Mouse (Mus musculus): ENCODE data around the gene Otud7b. TPM values are rescaled to one million over a fixed set of nuclear protein-coding genes. Genes with fewer than 3 reads are reported as not detected.

Otud7b gene
- total and polyA plus RNA-seq, 2 experiments from 2014 or later, result 9.0 to 10.1 TPM

- Histone ChIP-seq H3K4me2 (ENCODE audit: low read depth, low read length) (no peak overlapping the region), H3K36me3 (ENCODE audit: insufficient read depth, low read length) (no peaks in the 10 kb centered on the region), H3K27ac (no peak overlapping the region), H3K4me1 (ENCODE audit: insufficient read depth, low read length) (no peaks in the 10 kb centered on the region), H3K4me3 (ENCODE audit: low read length) (no peak overlapping the region), H3K27me3 (ENCODE audit: insufficient read depth, low read length) (no peaks in the 10 kb centered on the region), H3K9me3 (ENCODE audit: low read length) (no peaks in the 10 kb centered on the region), H3K9ac (replicated peaks; ENCODE audit: low read length) (no peak overlapping the region)
- DNase-seq (ENCODE audit: low spot score), result no peak
- TF ChIP-seq CTCF (IDR thresholded peaks at IDR 0.05; ENCODE audit: low read depth), result no peak
- 56% methylated on average over 15 of the region's 15 CpGs for WGBS
- no peak for ATAC-seq
Observed at GRCm38 (mm10) chr3:96082714-96083508, 21.4 kb upstream of the Otud7b start.

GRCm38 (mm10) chr3:96084146-96084755 lies 20.1 kb upstream of the Otud7b start:
- no peak overlapping the region for H3K9ac ChIP-seq (replicated peaks; ENCODE audit: low read length)
- no peak overlapping the region for H3K4me2 ChIP-seq (ENCODE audit: low read depth, low read length)
- no peaks in the 10 kb centered on the region for H3K9me3 ChIP-seq (ENCODE audit: low read length)
- 76% methylated on average over 10 of the region's 10 CpGs for WGBS
- H3K36me3 ChIP-seq (ENCODE audit: insufficient read depth, low read length), result no peaks in the 10 kb centered on the region
- no peaks in the 10 kb centered on the region for H3K4me1 ChIP-seq (ENCODE audit: insufficient read depth, low read length)
- ATAC-seq, result no peak
- DNase-seq (ENCODE audit: low spot score), result no peak
- no peak overlapping the region for H3K4me3 ChIP-seq (ENCODE audit: low read length)
- no peak overlapping the region for H3K27ac ChIP-seq
- no peaks in the 10 kb centered on the region for H3K27me3 ChIP-seq (ENCODE audit: insufficient read depth, low read length)
- TF ChIP-seq CTCF (IDR thresholded peaks at IDR 0.05; ENCODE audit: low read depth), result no peak

DNA sequence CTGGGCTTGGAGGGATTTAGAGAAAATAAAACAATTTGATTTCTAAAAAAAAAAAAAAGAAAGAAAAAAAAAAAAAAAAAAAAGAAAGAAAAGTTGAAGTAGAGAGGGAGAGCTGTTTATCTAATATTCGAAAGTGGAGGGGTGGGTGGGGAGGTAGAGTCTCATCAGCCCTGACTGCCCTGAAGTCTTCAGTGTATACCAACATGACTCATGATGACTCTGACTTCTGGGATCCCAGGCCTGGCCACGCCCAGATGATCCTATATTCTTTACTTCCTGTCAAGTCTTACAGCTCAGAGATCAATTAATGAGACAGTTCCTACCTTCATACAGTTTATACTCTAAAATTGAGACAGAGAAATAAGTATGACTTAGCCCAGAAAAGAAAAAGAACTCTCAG lies 17.1 kb upstream of the Otud7b start:
- H3K4me1 ChIP-seq (ENCODE audit: insufficient read depth, low read length), result no peaks in the 10 kb centered on the region
- H3K27ac ChIP-seq, result no peak overlapping the region
- H3K9ac ChIP-seq (replicated peaks; ENCODE audit: low read length), result no peak overlapping the region
- WGBS, result 77% methylated on average over 2 of the region's 2 CpGs
- no peak for TF ChIP-seq CTCF (IDR thresholded peaks at IDR 0.05; ENCODE audit: low read depth)
- H3K4me3 ChIP-seq (ENCODE audit: low read length), result no peak overlapping the region
- no peaks in the 10 kb centered on the region for H3K27me3 ChIP-seq (ENCODE audit: insufficient read depth, low read length)
- ATAC-seq (no peak), DNase-seq (ENCODE audit: low spot score) (no peak)
- no peaks in the 10 kb centered on the region for H3K9me3 ChIP-seq (ENCODE audit: low read length)
- no peak overlapping the region for H3K4me2 ChIP-seq (ENCODE audit: low read depth, low read length)
- H3K36me3 ChIP-seq (ENCODE audit: insufficient read depth, low read length), result no peaks in the 10 kb centered on the region

DNA sequence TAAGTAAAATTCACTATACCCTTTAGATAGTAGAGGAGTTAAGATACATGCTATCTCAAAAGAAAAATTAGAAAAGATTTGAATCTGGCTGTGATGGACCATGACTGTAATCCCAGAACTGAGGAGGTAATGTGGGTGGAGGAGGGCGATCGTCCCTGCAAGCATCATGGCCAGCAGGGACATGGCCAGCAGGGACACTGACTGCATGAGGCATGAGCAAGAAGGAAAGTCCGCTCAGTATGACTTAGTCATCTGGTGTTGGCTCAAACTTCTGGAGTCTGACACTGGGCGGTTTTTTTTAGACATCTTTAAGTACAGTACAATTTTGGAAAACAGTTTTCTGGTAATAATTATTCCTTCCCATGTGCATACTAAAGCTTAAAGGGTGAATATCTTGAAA lies 16.5 kb upstream of the Otud7b start:
- WGBS, result 87% methylated on average over 4 of the region's 4 CpGs
- no peak for TF ChIP-seq CTCF (IDR thresholded peaks at IDR 0.05; ENCODE audit: low read depth)
- Histone ChIP-seq H3K4me3 (ENCODE audit: low read length) (no peak overlapping the region), H3K27me3 (ENCODE audit: insufficient read depth, low read length) (no peaks in the 10 kb centered on the region), H3K9me3 (ENCODE audit: low read length) (no peaks in the 10 kb centered on the region), H3K4me2 (ENCODE audit: low read depth, low read length) (no peak overlapping the region), H3K27ac (no peak overlapping the region), H3K36me3 (ENCODE audit: insufficient read depth, low read length) (no peaks in the 10 kb centered on the region), H3K4me1 (ENCODE audit: insufficient read depth, low read length) (no peaks in the 10 kb centered on the region), H3K9ac (replicated peaks; ENCODE audit: low read length) (no peak overlapping the region)
- no peak for DNase-seq (ENCODE audit: low spot score)
- ATAC-seq, result no peak

- Histone ChIP-seq H3K27me3 (ENCODE audit: insufficient read depth, low read length) (no peaks in the 10 kb centered on the region), H3K9me3 (ENCODE audit: low read length) (no peaks in the 10 kb centered on the region), H3K4me3 (ENCODE audit: low read length) (no peak overlapping the region), H3K27ac (no peak overlapping the region), H3K36me3 (ENCODE audit: insufficient read depth, low read length) (no peaks in the 10 kb centered on the region), H3K9ac (replicated peaks; ENCODE audit: low read length) (no peak overlapping the region), H3K4me2 (ENCODE audit: low read depth, low read length) (no peak overlapping the region), H3K4me1 (ENCODE audit: insufficient read depth, low read length) (no peaks in the 10 kb centered on the region)
- TF ChIP-seq CTCF (IDR thresholded peaks at IDR 0.05; ENCODE audit: low read depth), result peak; percentile 53
- 71% methylated on average over 2 of the region's 2 CpGs for WGBS
- ATAC-seq (no peak), DNase-seq (ENCODE audit: low spot score) (no peak)
Observed at GRCm38 (mm10) chr3:96089882-96090489, 14.3 kb upstream of the Otud7b start.

DNA sequence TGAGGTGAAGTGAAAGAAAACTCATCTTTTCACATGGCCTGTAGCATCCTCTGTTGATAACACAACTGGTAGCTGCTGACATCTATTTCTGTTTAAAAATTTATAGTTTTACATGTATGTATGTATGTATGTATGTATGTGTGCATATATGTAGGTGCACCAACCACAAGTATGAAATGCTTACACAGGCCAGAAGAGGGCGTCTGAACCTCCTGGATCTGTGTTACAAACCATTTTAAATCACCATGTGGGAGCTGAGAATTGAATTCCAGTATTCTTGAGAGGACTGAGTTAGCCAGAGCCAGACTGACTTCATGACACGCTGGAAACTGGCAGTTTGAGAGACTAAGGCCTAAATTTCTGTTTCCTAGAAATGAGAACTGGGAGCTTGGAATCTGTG lies 13.2 kb upstream of the Otud7b start:
- Histone ChIP-seq H3K27ac (no peak overlapping the region), H3K4me3 (ENCODE audit: low read length) (no peak overlapping the region), H3K4me2 (ENCODE audit: low read depth, low read length) (no peak overlapping the region), H3K4me1 (ENCODE audit: insufficient read depth, low read length) (no peaks in the 10 kb centered on the region), H3K9me3 (ENCODE audit: low read length) (no peaks in the 10 kb centered on the region), H3K9ac (replicated peaks; ENCODE audit: low read length) (no peak overlapping the region), H3K27me3 (ENCODE audit: insufficient read depth, low read length) (no peaks in the 10 kb centered on the region), H3K36me3 (ENCODE audit: insufficient read depth, low read length) (no peaks in the 10 kb centered on the region)
- DNase-seq (ENCODE audit: low spot score), result no peak
- no peak for ATAC-seq
- no peak for TF ChIP-seq CTCF (IDR thresholded peaks at IDR 0.05; ENCODE audit: low read depth)
- 72% methylated on average over 2 of the region's 2 CpGs for WGBS

- H3K9ac ChIP-seq (replicated peaks; ENCODE audit: low read length), result no peak overlapping the region
- no peak for ATAC-seq
- H3K9me3 ChIP-seq (ENCODE audit: low read length), result no peaks in the 10 kb centered on the region
- H3K4me3 ChIP-seq (ENCODE audit: low read length), result no peak overlapping the region
- no peak for DNase-seq (ENCODE audit: low spot score)
- no peak overlapping the region for H3K27ac ChIP-seq
- WGBS, result 64% methylated on average over 6 of the region's 6 CpGs
- no peak overlapping the region for H3K4me2 ChIP-seq (ENCODE audit: low read depth, low read length)
- H3K27me3 ChIP-seq (ENCODE audit: insufficient read depth, low read length), result no peaks in the 10 kb centered on the region
- no peak for TF ChIP-seq CTCF (IDR thresholded peaks at IDR 0.05; ENCODE audit: low read depth)
- no peaks in the 10 kb centered on the region for H3K4me1 ChIP-seq (ENCODE audit: insufficient read depth, low read length)
- H3K36me3 ChIP-seq (ENCODE audit: insufficient read depth, low read length), result no peaks in the 10 kb centered on the region
Observed at GRCm38 (mm10) chr3:96091966-96092365, 12.4 kb upstream of the Otud7b start.

Data from hindbrain, postnatal 0 days (tissue).